Mouse (Mus musculus) splenic B cell, adult 2 months (primary cell): ENCODE data around the gene Mavs.
A peak's percentile ranks its signal among the peaks of the same experiment; 100 is the strongest.

ENCODE experiments used
- DNase-seq: peaks from one replicate; pipeline ENCODE4 v3.0.0-alpha.2; 2011; ENCODE audit warnings: low read depth, low spot score
- H3K27me3 ChIP-seq: 2 replicates; pipeline ENCODE4 v1.6.1; 2012; ENCODE audit warnings: mild to moderate bottlenecking, low read length, moderate library complexity, mixed read lengths; ENCODE audit not compliant: control insufficient read depth, poor library complexity, insufficient read depth, severe bottlenecking
- H3K36me3 ChIP-seq: 2 replicates; pipeline ENCODE4 v1.6.1; 2012; ENCODE audit warnings: mild to moderate bottlenecking, low read length, moderate library complexity, mixed read lengths; ENCODE audit not compliant: control insufficient read depth, poor library complexity, insufficient read depth, severe bottlenecking

Gene Mavs

GRCm38 (mm10) chr2:131205521-131206182 lies 28.2 kb upstream of the Mavs start:
- DNase-seq = no peak
- Histone ChIP-seq H3K36me3 (no peaks in the 10 kb centered on the region), H3K27me3 (no peaks in the 10 kb centered on the region)

GRCm38 (mm10) chr2:131206778-131207177 lies 27.1 kb upstream of the Mavs start, which contains the start of gene Ap5s1:
TSS of gene Ap5s1 (plus strand) at chr2:131207078.
- H3K27me3 ChIP-seq = no peaks in the 10 kb centered on the region
- H3K36me3 ChIP-seq = no peaks in the 10 kb centered on the region
- DNase-seq = no peak

GRCm38 (mm10) chr2:131208356-131208755 lies 25.5 kb upstream of the Mavs start:
- no peak for DNase-seq
- Histone ChIP-seq H3K27me3 (no peaks in the 10 kb centered on the region), H3K36me3 (no peaks in the 10 kb centered on the region; the same call in 1 of the 2 replicates)

DNA sequence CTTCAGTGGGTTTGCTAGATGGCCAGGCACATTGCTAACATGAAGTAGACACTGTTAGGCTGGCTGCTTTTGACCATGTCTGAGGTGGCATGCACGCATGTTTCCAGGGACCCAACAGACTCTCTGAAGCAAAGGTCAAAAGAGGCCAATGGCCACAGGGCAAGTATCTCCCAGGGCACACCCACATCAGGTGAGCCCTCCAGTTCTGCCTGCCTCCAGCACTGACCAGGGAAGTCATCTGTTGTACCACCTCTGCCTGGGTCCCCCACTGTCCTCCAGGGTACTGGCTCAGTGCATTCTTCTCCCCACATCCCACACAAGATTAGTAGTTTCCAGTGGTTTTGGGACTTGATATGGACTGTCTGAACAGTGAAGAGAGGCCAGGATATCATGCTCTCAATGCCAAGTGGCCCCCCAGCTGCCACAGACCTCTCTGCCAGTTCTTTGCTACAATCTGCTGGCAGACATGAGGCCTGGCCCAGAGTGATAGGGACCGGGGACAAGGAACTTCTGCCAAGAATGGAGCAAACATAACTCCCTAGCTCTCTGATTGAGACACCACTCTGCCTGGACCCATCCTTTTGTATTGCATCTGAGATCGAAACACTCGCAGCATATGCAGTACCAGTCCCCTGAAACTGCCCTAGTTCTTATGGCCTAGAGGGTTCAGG lies 24.6 kb upstream of the Mavs start:
- no peak for DNase-seq
- H3K36me3 ChIP-seq = no peaks in the 10 kb centered on the region; the same call in 1 of the 2 replicates
- H3K27me3 ChIP-seq = no peaks in the 10 kb centered on the region

DNA sequence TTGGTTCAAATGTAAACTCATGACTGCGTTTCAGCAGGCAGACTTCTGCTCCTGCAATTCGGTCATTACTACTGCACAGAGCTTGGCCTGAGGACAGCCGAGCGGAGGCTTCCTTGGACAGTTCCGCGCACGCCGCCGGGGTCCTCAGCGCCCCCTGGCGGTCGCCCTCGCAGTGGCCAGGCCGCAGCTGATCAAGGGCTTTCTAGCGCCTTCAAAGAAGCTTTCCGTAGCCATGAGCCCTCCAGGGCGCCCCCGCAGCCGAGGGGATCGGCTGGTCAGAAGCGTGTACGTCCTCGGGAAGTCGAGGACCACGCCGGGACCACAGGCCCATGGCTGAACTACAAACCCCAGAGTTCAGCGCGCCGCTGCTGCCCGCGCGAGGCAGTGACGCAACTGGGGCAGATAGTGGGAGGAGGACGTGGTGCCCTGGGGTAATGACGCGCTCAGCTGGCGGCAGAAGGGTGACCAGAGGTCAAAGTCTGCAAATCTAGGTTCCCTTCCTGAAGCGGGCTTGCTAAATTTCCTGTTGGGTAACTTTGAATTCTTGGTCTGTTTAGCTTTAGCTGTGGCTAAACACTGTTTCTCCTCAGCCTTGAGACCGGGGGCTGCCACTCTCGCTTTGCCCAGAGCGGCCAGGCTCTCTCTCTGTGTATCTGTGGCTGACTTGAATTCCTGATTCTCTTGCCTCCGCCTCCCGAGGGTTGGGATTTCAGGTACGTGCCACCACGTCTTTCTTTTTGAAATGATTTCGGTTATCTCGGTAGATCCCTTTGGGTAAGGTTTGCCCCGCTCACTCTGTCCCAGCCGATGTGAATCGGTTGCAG lies 23.7 kb upstream of the Mavs start:
- peak; percentile 95 for DNase-seq
- Histone ChIP-seq H3K27me3 (no peaks in the 10 kb centered on the region), H3K36me3 (peaks cover 1% of the 10 kb centered on the region; the same call in 1 of the 2 replicates)

DNA sequence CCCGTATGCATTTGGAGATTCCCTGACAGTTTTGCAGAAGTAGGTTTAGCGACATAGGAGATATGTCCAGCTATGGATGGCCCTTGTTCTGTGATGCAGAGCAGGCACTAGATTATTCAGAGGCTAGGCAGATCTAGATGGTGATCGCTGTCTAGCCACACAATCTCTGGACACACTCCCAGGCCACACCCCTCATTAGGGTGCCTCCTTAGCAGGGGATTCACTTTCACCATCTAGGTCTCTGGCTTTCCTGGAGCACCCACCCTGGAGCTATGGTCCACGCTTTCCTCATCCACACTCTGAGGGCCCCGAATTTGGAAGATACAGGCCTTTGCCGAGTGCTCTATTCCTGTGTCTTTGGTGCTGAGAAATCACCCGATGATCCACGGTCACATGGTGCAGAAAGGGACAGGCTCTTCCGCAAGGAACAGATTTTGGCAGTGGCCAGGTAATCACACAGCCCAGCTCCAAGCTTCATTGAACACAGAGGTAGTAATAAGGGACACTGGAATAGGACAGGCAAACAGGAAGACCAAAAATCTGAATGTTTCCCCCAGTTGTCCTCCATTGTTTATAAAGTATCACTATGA lies 22.7 kb upstream of the Mavs start:
- no peaks in the 10 kb centered on the region for H3K27me3 ChIP-seq
- peaks cover 1% of the 10 kb centered on the region; the same call in 1 of the 2 replicates for H3K36me3 ChIP-seq
- no peak for DNase-seq

DNA sequence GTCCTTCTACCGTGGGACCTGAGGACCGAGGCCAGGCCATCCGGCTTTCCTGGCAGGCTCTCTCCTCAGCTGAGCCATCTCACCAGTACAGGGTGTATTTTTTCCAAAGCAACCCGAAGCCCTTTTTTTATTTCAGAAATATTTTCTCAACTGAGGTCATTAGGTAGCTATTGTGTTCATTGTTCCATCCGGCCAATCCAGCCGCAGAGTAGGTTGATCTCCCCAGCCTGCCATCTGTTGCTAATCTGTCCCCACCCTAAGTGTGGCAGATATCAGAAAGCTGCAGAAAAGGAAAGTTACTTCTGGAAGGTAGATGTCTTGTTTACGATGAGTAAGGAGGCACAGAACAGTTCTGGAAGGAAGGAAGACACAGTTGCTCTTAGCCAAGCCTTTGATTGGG lies 20.1 kb upstream of the Mavs start:
- peaks cover 1% of the 10 kb centered on the region; the same call in 1 of the 2 replicates for H3K36me3 ChIP-seq
- no peaks in the 10 kb centered on the region for H3K27me3 ChIP-seq
- no peak for DNase-seq

DNA sequence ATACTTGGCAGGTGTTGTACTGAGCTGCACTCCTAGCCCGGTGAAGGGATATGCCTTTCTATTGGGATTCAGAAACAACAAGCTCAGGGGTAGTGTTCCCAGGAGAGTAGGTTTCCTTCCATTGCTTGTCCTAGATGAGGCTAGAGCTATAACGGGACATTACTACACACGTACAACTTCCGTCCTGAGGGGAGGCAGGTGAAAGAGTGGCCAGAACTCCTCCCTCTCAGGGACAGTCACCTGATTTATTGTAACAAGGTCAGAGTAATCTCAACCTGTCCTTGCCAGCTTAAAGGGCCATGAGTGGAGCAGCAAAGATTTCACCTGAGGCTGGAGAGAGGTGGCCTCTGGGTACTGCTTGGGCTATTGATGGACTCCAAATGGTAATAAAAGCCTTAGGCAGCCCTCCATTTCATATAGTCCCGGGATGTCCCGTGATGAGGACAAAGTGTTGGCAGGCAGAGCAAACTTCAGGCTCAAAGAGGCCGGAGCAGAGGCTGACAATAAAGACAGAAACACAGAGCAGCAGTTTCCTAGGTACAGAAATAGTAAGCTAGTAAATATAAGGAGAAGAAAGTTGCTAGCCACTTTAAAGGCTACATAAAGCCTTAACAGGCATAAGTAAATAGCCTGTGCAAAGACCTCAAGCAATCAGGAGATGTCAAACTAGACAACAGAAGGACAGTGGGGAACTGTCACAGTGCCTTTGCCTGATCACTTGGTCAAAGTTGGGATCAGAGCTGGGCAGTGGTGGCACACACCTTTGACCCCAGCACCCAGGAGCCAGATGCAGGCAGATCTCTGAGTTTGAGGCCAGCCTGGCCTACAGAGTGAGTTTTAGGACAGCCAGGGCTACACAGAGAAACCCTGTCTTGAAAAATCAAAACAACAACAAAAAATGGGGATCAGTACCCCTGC lies 17.7 kb upstream of the Mavs start:
- no peak for DNase-seq
- Histone ChIP-seq H3K36me3 (peaks cover 1% of the 10 kb centered on the region; the same call in 1 of the 2 replicates), H3K27me3 (no peaks in the 10 kb centered on the region)

DNA sequence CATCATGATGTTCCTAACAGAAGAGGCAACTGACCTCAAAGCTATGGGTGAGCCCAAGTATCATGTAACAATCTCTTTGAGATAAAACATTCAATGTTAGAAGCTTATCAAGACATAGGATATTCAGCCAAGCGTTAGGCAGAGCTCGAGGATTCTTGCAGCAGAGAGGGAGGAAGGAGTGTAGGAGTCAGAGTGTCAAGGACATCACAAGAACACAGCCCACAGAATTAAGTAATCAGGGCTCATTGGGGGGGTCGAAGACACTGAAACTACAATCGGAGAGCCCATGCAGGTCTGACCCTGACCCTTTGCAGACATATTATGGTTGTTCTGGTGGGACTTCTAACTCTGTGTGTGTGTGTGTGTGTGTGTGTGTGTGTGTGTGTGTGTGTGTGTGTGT lies 13.8 kb upstream of the Mavs start:
- Histone ChIP-seq H3K36me3 (no peaks in the 10 kb centered on the region), H3K27me3 (no peaks in the 10 kb centered on the region)
- DNase-seq = no peak

- DNase-seq = no peak
These were observed 11.9 kb upstream of the Mavs start for GRCm38 (mm10) chr2:131221853-131222515.

DNA sequence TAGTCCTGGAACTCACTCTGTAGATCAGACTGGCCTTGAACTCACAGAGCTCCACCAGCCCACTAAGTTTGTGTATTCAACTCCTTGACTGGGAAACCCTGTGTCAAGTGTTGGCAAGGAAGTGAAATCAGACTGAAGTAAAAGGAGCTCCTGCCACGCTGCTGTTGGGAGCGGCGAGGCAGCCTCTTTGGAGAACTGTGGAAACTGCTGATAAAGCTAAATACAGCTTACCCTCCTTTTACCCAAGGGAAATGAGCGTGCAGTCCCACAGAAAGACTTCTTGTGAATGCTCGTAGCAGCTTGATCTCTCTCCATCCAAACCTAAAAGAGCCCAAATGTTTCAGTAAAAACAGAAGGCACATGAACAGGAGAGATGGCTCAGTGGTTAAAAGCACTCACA lies 11.3 kb upstream of the Mavs start:
- Histone ChIP-seq H3K36me3 (no peaks in the 10 kb centered on the region), H3K27me3 (no peaks in the 10 kb centered on the region)
- no peak for DNase-seq

More at GRCm38 (mm10) chr2:131221853-131222515, 11.9 kb upstream of the Mavs start:
- Histone ChIP-seq H3K36me3 (no peaks in the 10 kb centered on the region), H3K27me3 (no peaks in the 10 kb centered on the region)

GRCm38 (mm10) chr2:131223569-131223968 lies 10.3 kb upstream of the Mavs start:
- DNase-seq = no peak
- Histone ChIP-seq H3K36me3 (no peaks in the 10 kb centered on the region), H3K27me3 (no peaks in the 10 kb centered on the region)

- no peak for DNase-seq
- Histone ChIP-seq H3K36me3 (no peaks in the 10 kb centered on the region), H3K27me3 (no peaks in the 10 kb centered on the region)
These were observed 8.7 kb upstream of the Mavs start for GRCm38 (mm10) chr2:131225178-131225577.
